Mouse (Mus musculus) E14TG2a.4 (cell line): ENCODE data around the gene Rcor2.

Source experiments
- H3K27me3 ChIP-seq: 2 replicates; pipeline ENCODE4 v1.6.1; 2014; ENCODE audit warnings: low read length, control low read depth; ENCODE audit not compliant: insufficient read depth
- H3K36me3 ChIP-seq: 2 replicates; pipeline ENCODE4 v1.6.1; 2014; ENCODE audit warnings: low read length, control low read depth; ENCODE audit not compliant: insufficient read depth
- H3K4me1 ChIP-seq: replicated peaks from 2 replicates; pipeline ENCODE4 v1.6.1; 2014; ENCODE audit warnings: low read depth, low read length, control low read depth
- H3K4me3 ChIP-seq: replicated peaks from 2 replicates; pipeline ENCODE4 v1.5.1; 2014; ENCODE audit warnings: mild to moderate bottlenecking, low read length
- H3K9me3 ChIP-seq: 2 replicates; pipeline ENCODE4 v1.6.1; 2014; ENCODE audit warnings: low read length, control low read depth
- CTCF ChIP-seq: conservative IDR thresholded peaks from 2 replicates; pipeline ENCODE4 v1.5.1; 2014; ENCODE audit warnings: low read length
- NANOG ChIP-seq: IDR thresholded peaks from 2 replicates; pipeline ENCODE4 v1.6.1; 2014; ENCODE audit warnings: borderline replicate concordance, low read length, mixed read lengths
- POU5F1 ChIP-seq: IDR thresholded peaks from 2 replicates; pipeline ENCODE4 v1.6.1; 2014; ENCODE audit warnings: low read length, borderline replicate concordance

The Rcor2 gene

GRCm38 (mm10) chr19:7314976-7315586 lies 48.0 kb downstream of the Rcor2 start:
- TF ChIP-seq POU5F1, result no peak
- TF ChIP-seq CTCF, result no peak
- TF ChIP-seq NANOG, result no peak
- H3K4me3 ChIP-seq, result no peak overlapping the region
- 0 out of 2 replicates have a peak, but pooled peaks cover 3% of the 10 kb centered on the region for H3K36me3 ChIP-seq
- no peaks in the 10 kb centered on the region for H3K9me3 ChIP-seq
- H3K27me3 ChIP-seq, result no peaks in the 10 kb centered on the region
- peaks cover 87% of the 10 kb centered on the region for H3K4me1 ChIP-seq

- no peak overlapping the region for H3K4me3 ChIP-seq
- H3K9me3 ChIP-seq, result no peaks in the 10 kb centered on the region
- peaks cover 86% of the 10 kb centered on the region for H3K4me1 ChIP-seq
- TF ChIP-seq POU5F1 (no peak), NANOG (no peak), CTCF (no peak)
- H3K36me3 ChIP-seq, result 0 out of 2 replicates have a peak, but pooled peaks cover 3% of the 10 kb centered on the region
- H3K27me3 ChIP-seq, result no peaks in the 10 kb centered on the region
Observed at GRCm38 (mm10) chr19:7315587-7315984, 48.5 kb downstream of the Rcor2 start.

- H3K27me3 ChIP-seq, result no peaks in the 10 kb centered on the region
- TF ChIP-seq CTCF, result no peak
- no peak for TF ChIP-seq POU5F1
- TF ChIP-seq NANOG, result no peak
- H3K4me3 ChIP-seq, result no peak overlapping the region
- 0 out of 2 replicates have a peak, but pooled peaks cover 3% of the 10 kb centered on the region for H3K36me3 ChIP-seq
- H3K4me1 ChIP-seq, result peaks cover 80% of the 10 kb centered on the region
- H3K9me3 ChIP-seq, result no peaks in the 10 kb centered on the region
Observed at GRCm38 (mm10) chr19:7316822-7317221, 49.7 kb downstream of the Rcor2 start.

- H3K4me3 ChIP-seq, result no peak overlapping the region
- H3K9me3 ChIP-seq, result no peaks in the 10 kb centered on the region
- H3K36me3 ChIP-seq, result 0 out of 2 replicates have a peak, but pooled peaks cover 3% of the 10 kb centered on the region
- H3K4me1 ChIP-seq, result peaks cover 77% of the 10 kb centered on the region
- H3K27me3 ChIP-seq, result no peaks in the 10 kb centered on the region
- no peak for TF ChIP-seq CTCF
- no peak for TF ChIP-seq NANOG
- no peak for TF ChIP-seq POU5F1
Observed at GRCm38 (mm10) chr19:7317716-7318115, 50.6 kb downstream of the Rcor2 start.

- Histone ChIP-seq H3K4me1 (peaks cover 61% of the 10 kb centered on the region), H3K27me3 (no peaks in the 10 kb centered on the region), H3K9me3 (no peaks in the 10 kb centered on the region), H3K4me3 (no peak overlapping the region), H3K36me3 (0 out of 2 replicates have a peak, but pooled peaks cover 3% of the 10 kb centered on the region)
- TF ChIP-seq CTCF, result no peak
- no peak for TF ChIP-seq NANOG
- no peak for TF ChIP-seq POU5F1
Observed at GRCm38 (mm10) chr19:7320181-7320580, 53.1 kb downstream of the Rcor2 start.

GRCm38 (mm10) chr19:7321391-7321790 lies 54.3 kb downstream of the Rcor2 start:
- no peaks in the 10 kb centered on the region for H3K9me3 ChIP-seq
- TF ChIP-seq POU5F1 (no peak), NANOG (no peak)
- no peak overlapping the region for H3K4me3 ChIP-seq
- H3K4me1 ChIP-seq, result peaks cover 60% of the 10 kb centered on the region
- peaks cover 5% of the 10 kb centered on the region for H3K36me3 ChIP-seq
- H3K27me3 ChIP-seq, result no peaks in the 10 kb centered on the region
